Mouse (Mus musculus) heart, adult 2 months (tissue): ENCODE measurements around the gene Gphn. TPM values are rescaled to one million over a fixed set of nuclear protein-coding genes. Genes with fewer than 3 reads are reported as not detected.
A peak's percentile ranks its signal among the peaks of the same experiment; 100 is the strongest.

ENCODE experiments used
- DNase-seq, 2 experiments: peaks; one replicate each; pipeline ENCODE4 v3.0.0; 2021
- H3K27ac ChIP-seq: fragments of 200-600 bp; 2 replicates; pipeline ENCODE4 v1.8.1; 2022
- H3K27me3 ChIP-seq: fragments of 200-500 bp; 2 replicates; pipeline ENCODE4 v1.6.1; 2012; ENCODE audit warnings: mild to moderate bottlenecking, low read length, inconsistent platforms, mixed read lengths; ENCODE audit not compliant: control insufficient read depth, insufficient read depth
- H3K36me3 ChIP-seq: fragments of 200-500 bp; 2 replicates; pipeline ENCODE4 v1.6.1; 2012; ENCODE audit warnings: low read length, inconsistent platforms; ENCODE audit not compliant: control insufficient read depth, insufficient read depth
- H3K4me1 ChIP-seq: fragments of 200-500 bp; 2 replicates; pipeline ENCODE4 v1.6.1; 2011; ENCODE audit warnings: low read length; ENCODE audit not compliant: control insufficient read depth, insufficient read depth
- H3K4me3 ChIP-seq: fragments of 200-600 bp; 2 replicates; pipeline ENCODE4 v1.8.1; 2022
- H3K79me2 ChIP-seq: fragments of 200-500 bp; replicated peaks from 2 replicates; pipeline ENCODE4 v1.6.1; 2012; ENCODE audit warnings: mild to moderate bottlenecking, inconsistent platforms, low read length, moderate library complexity, mixed read lengths; ENCODE audit not compliant: control insufficient read depth, insufficient read depth
- H3K9ac ChIP-seq: fragments of 200-500 bp; 2 replicates; pipeline ENCODE4 v1.6.1; 2012; ENCODE audit warnings: low read depth, mild to moderate bottlenecking, control low read depth, inconsistent platforms, low read length, mixed read lengths
- CTCF ChIP-seq: fragments of 200-600 bp; IDR thresholded peaks from 2 replicates; pipeline ENCODE4 v1.8.1; 2022; ENCODE audit warnings: antibody characterized with exemption, mild to moderate bottlenecking, moderate library complexity
- EP300 ChIP-seq: fragments of 200-500 bp; IDR thresholded peaks from 2 replicates; pipeline ENCODE4 v1.6.1; 2011; ENCODE audit warnings: low read depth, low read length, control low read depth; ENCODE audit not compliant: insufficient read depth
- POLR2A ChIP-seq: fragments of 200-500 bp; IDR thresholded peaks from 2 replicates; pipeline ENCODE4 v1.6.1; 2011; ENCODE audit warnings: mild to moderate bottlenecking, low read depth, low read length, control low read depth; ENCODE audit not compliant: insufficient read depth
- WGBS: fragments of 180-500 bp; shearing (Covaris S2); methylation state at CpG from one replicate; pipeline ENCODE4 v1.1.7; 2018; 5-methylcytosine and 5-hydroxymethylcytosine counted together
- intact Hi-C: fragments of 180-260 bp; cut with DNase I; formaldehyde crosslinking; loops from one replicate; pipeline ENCODE4 v1.15.1; 2025
- polyA plus RNA-seq: library from polyadenylated mRNA; depleted of rRNA; stranded (reverse); fragments of >200 nt; gene quantifications from 2 replicates; pipeline ENCODE4 v1.2.3, GENCODE M21; 2012
- total RNA-seq, 2 experiments: library from RNA; stranded (reverse); gene quantifications; 2 replicates each; pipeline ENCODE4 v1.2.3; 2021

Gene Gphn
- total and polyA plus RNA-seq, 3 experiments: 12.2 to 23.5 (median 21.4) TPM

DNA sequence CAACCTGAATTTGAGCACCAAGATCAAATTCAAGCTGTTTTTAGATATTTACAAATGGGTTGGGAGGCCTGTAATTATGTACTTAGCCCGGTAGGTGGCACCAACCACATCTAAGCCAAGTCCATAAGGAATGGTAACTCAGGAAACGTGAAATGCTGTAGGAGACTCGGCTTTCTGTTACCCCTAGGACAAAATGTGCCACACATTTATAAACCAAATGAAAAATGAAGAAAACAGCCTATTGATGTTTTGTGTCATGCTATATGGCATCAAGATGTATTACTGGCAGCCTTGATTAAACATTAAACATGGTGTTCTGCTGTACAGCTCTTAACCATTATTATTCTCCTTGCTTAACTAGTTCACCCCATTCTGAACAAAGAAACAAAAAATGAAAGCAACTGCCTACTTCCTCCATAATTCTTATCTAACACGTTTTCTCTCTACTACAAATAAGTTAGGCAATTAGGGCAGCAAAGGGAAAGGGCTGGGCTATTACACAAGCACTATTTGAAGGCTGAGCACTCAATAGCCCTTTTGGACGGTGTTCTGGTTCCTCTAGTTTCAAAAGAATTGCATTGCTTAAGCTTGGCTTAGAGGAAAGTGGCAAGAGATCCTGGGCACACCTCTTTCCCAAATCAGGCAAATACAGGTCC is 20.1 kb upstream of the Gphn start:
- Histone ChIP-seq H3K36me3 (no peaks in the 10 kb centered on the region), H3K27ac (peak overlapping the region; percentile 26), H3K79me2 (no peaks in the 10 kb centered on the region), H3K4me3 (peak overlapping the region; percentile 31), H3K27me3 (no peaks in the 10 kb centered on the region), H3K9ac (no peak overlapping the region; the same call in 1 of the 2 replicates), H3K4me1 (no peaks in the 10 kb centered on the region)
- 6% methylated on average over 5 of the region's 5 CpGs for WGBS
- intact Hi-C loops: loop anchor here (5.0 to 10.0 kb wide), 2 partner anchors 121 to 609 kb away; no protein-coding TSS in a partner anchor
- DNase-seq: peak; percentile 36 to 39
- TF ChIP-seq POLR2A: no peak
- no peak for TF ChIP-seq EP300
- peak; percentile 93 for TF ChIP-seq CTCF

- H3K4me3 ChIP-seq: no peak overlapping the region
- DNase-seq: no peak
- no peaks in the 10 kb centered on the region for H3K4me1 ChIP-seq
- no peak overlapping the region for H3K9ac ChIP-seq
- 75% methylated on average over 4 of the region's 4 CpGs for WGBS
- H3K79me2 ChIP-seq: no peaks in the 10 kb centered on the region
- H3K27ac ChIP-seq: peak overlapping the region; percentile 26
- no peaks in the 10 kb centered on the region for H3K27me3 ChIP-seq
- intact Hi-C loops: loop anchor here (5.0 to 10.0 kb wide), 2 partner anchors 121 to 608 kb away; no protein-coding TSS in a partner anchor
- H3K36me3 ChIP-seq: no peaks in the 10 kb centered on the region
- no peak for TF ChIP-seq CTCF
- no peak for TF ChIP-seq EP300
- no peak for TF ChIP-seq POLR2A
Observed at GRCm38 (mm10) chr12:78206571-78206960, 19.6 kb upstream of the Gphn start.

DNA sequence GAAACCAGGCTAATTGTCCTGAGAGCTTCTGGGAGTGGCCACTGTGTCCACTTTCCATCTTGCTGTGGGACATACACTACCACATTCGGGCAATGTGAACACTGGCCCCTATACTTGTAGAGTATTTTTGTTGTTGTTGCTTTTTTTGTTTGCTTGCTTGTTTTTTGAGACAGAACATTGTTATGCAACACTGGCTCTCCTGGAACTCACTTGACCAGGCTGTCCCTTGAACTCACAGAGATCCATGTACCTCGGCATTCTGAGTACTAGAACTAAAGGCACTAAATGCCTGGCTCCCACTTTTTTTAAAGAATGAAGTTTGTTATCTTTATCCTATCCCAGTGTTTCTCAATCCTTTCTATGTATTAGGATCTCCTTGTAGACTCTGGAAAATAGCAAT is 16.3 kb upstream of the Gphn start:
- H3K27me3 ChIP-seq: no peaks in the 10 kb centered on the region
- no peak overlapping the region for H3K9ac ChIP-seq
- intact Hi-C loops: loop anchor here (5.0 to 10.0 kb wide), 2 partner anchors 117 to 605 kb away; no protein-coding TSS in a partner anchor
- DNase-seq: no peak
- no peak overlapping the region for H3K27ac ChIP-seq
- TF ChIP-seq POLR2A: no peak
- no peak for TF ChIP-seq CTCF
- no peak for TF ChIP-seq EP300
- 87% methylated on average over 2 of the region's 2 CpGs for WGBS
- no peaks in the 10 kb centered on the region for H3K4me1 ChIP-seq
- no peaks in the 10 kb centered on the region for H3K79me2 ChIP-seq
- H3K4me3 ChIP-seq: no peak overlapping the region
- H3K36me3 ChIP-seq: no peaks in the 10 kb centered on the region

DNA sequence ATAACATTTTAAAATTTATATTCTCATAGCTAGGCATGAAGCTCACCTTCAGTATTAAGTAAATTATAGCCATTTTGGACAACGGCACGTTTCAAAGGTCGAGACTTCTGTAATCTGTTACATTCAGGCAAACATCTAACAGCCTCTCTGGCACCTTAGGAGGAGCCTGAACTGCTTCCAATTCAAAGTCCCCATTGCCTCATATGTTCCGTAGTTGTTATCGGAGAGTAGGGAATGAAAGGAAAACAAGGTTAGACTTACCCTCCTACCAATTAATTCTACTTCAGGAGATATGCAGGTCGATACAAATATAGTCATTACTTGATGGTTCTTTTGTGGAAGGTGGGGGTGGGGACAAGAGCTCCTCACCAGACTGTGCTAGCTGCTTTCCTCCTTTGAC is 10.7 kb upstream of the Gphn start:
- no peak overlapping the region for H3K9ac ChIP-seq
- H3K36me3 ChIP-seq: no peaks in the 10 kb centered on the region
- intact Hi-C loops: no loop called here
- no peaks in the 10 kb centered on the region for H3K27me3 ChIP-seq
- H3K27ac ChIP-seq: no peak overlapping the region
- H3K4me3 ChIP-seq: no peak overlapping the region
- no peaks in the 10 kb centered on the region for H3K4me1 ChIP-seq
- WGBS: 43% methylated on average over 6 of the region's 6 CpGs
- DNase-seq: no peak
- TF ChIP-seq POLR2A (no peak), EP300 (no peak), CTCF (no peak)
- H3K79me2 ChIP-seq: no peaks in the 10 kb centered on the region

- H3K4me3 ChIP-seq: peak overlapping the region; percentile 6; the same call in 1 of the 2 replicates
- peak overlapping the region; percentile 36 for H3K27ac ChIP-seq
- no peaks in the 10 kb centered on the region for H3K79me2 ChIP-seq
- TF ChIP-seq CTCF (no peak), EP300 (no peak), POLR2A (no peak)
- no peak for DNase-seq
- intact Hi-C loops: no loop called here
- H3K4me1 ChIP-seq: no peaks in the 10 kb centered on the region
- no peaks in the 10 kb centered on the region for H3K27me3 ChIP-seq
- H3K9ac ChIP-seq: no peak overlapping the region
- 59% methylated on average over 4 of the region's 4 CpGs for whole genome bisulfite sequencing
- no peaks in the 10 kb centered on the region for H3K36me3 ChIP-seq
Observed at GRCm38 (mm10) chr12:78219191-78219825, 6.9 kb upstream of the Gphn start.

DNA sequence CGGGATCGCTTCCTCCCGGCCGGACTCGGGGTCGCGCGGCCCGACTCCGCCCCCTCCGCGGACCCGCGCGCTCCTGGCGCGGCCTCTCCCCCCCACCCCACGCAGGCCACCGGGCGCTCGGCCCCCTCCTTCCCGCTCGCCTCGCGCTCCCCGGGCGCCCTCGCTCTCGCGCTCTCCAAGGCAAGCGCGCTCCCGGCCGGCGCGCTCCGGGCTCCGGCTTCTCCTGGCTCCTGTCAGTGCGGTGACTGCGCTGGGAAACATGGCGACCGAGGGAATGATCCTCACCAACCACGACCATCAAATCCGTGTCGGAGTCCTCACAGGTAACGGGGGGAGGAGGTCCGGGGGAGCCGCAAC is 318 bp downstream of the Gphn start:
- peak overlapping the region; percentile 90 for H3K9ac ChIP-seq
- H3K27ac ChIP-seq: peak overlapping the region; percentile 99
- no peaks in the 10 kb centered on the region for H3K27me3 ChIP-seq
- H3K79me2 ChIP-seq: peaks cover 2% of the 10 kb centered on the region; the same call in 1 of the 2 replicates
- DNase-seq: peak; percentile 89 to 91
- intact Hi-C loops: loop anchor here (2.0 to 10.0 kb wide), 3 partner anchors 106 to 638 kb away; partner anchors contain the start of genes Atp6v1d, Eif2s1 and Mpp5
- peaks cover 2% of the 10 kb centered on the region for H3K4me1 ChIP-seq
- under 1% methylated on average over 48 of the region's 48 CpGs for WGBS
- peaks cover 2% of the 10 kb centered on the region; the same call in 1 of the 2 replicates for H3K36me3 ChIP-seq
- no peak for TF ChIP-seq EP300
- TF ChIP-seq POLR2A: peak; percentile 6; the same call in 1 of the 2 replicates
- H3K4me3 ChIP-seq: peak overlapping the region; percentile 97
